Mouse (Mus musculus) liver, adult 2 months (tissue): ENCODE results near the gene Cby3.

Source experiments
- CTCF ChIP-seq: fragments of 200-500 bp; IDR thresholded peaks from 2 replicates; pipeline ENCODE4 v1.5.1; 2011; ENCODE audit warnings: low read depth, low read length, control low read depth
- POLR2A ChIP-seq: fragments of 200-500 bp; IDR thresholded peaks from 2 replicates; pipeline ENCODE4 v1.6.1; 2011; ENCODE audit warnings: low read length, control low read depth; ENCODE audit not compliant: insufficient read depth; ENCODE audit errors: extremely low read depth

- TF ChIP-seq CTCF (no peak), POLR2A (no peak)
Measured at GRCm38 (mm10) chr11:50379023-50379752, 24.9 kb downstream of the Cby3 start.
